Mouse (Mus musculus): ENCODE measurements around the gene Igsf9. TPM values are rescaled to one million over a fixed set of nuclear protein-coding genes. Genes with fewer than 3 reads are reported as not detected.

The Igsf9 gene
- polyA plus RNA-seq, 1 experiment, result 11.8 TPM

GRCm38 (mm10) chr1:172501371-172502144, 20.0 kb downstream of the Igsf9 start:
- peaks cover 21% of the 10 kb centered on the region for H3K4me1 ChIP-seq (ENCODE audit: control insufficient read depth, insufficient read depth, low read length)
- peak; percentile 89 for DNase-seq
- WGBS, result 2% methylated on average over 13 of the region's 13 CpGs

GRCm38 (mm10) chr1:172502145-172503110, 20.8 kb downstream of the Igsf9 start:
- peaks cover 24% of the 10 kb centered on the region for H3K4me1 ChIP-seq (ENCODE audit: control insufficient read depth, insufficient read depth, low read length)
- DNase-seq, result peak; percentile 67

More at GRCm38 (mm10) chr1:172501371-172502144, 20.0 kb downstream of the Igsf9 start:
- TF ChIP-seq CTCF (IDR thresholded peaks at IDR 0.05; ENCODE audit: insufficient read depth, low read length) (no peak), POLR2A (IDR thresholded peaks at IDR 0.05; ENCODE audit: borderline replicate concordance, extremely low read depth, low read depth, low read length) (peak; percentile 56; the same call in 1 of the 2 replicates)
- peak overlapping the region; percentile 90 for H3K4me3 ChIP-seq (replicated peaks; ENCODE audit: extremely low read depth, low read depth, low read length)

GRCm38 (mm10) chr1:172503111-172503997, 21.8 kb downstream of the Igsf9 start:
- peak; percentile 68 for DNase-seq
- WGBS, result 12% methylated on average over 14 of the region's 14 CpGs
- Histone ChIP-seq H3K4me3 (replicated peaks; ENCODE audit: extremely low read depth, low read depth, low read length) (peak overlapping the region; percentile 52), H3K4me1 (ENCODE audit: control insufficient read depth, insufficient read depth, low read length) (peaks cover 32% of the 10 kb centered on the region)
- TF ChIP-seq CTCF (IDR thresholded peaks at IDR 0.05; ENCODE audit: insufficient read depth, low read length) (no peak), POLR2A (IDR thresholded peaks at IDR 0.05; ENCODE audit: borderline replicate concordance, extremely low read depth, low read depth, low read length) (no peak)

More at GRCm38 (mm10) chr1:172502145-172503110, 20.8 kb downstream of the Igsf9 start:
- H3K4me3 ChIP-seq (replicated peaks; ENCODE audit: extremely low read depth, low read depth, low read length), result peak overlapping the region; percentile 90
- WGBS, result 10% methylated on average over 13 of the region's 13 CpGs
- peak; percentile 18; the same call in 1 of the 2 replicates for TF ChIP-seq POLR2A (IDR thresholded peaks at IDR 0.05; ENCODE audit: borderline replicate concordance, extremely low read depth, low read depth, low read length)
- no peak for TF ChIP-seq CTCF (IDR thresholded peaks at IDR 0.05; ENCODE audit: insufficient read depth, low read length)

- 43% methylated on average over 8 of the region's 8 CpGs for WGBS
- no peak for TF ChIP-seq POLR2A (IDR thresholded peaks at IDR 0.05; ENCODE audit: borderline replicate concordance, extremely low read depth, low read depth, low read length)
- TF ChIP-seq CTCF (IDR thresholded peaks at IDR 0.05; ENCODE audit: insufficient read depth, low read length), result no peak
- Histone ChIP-seq H3K4me1 (ENCODE audit: control insufficient read depth, insufficient read depth, low read length) (peaks cover 36% of the 10 kb centered on the region), H3K4me3 (replicated peaks; ENCODE audit: extremely low read depth, low read depth, low read length) (no peak overlapping the region)
- no peak for DNase-seq
Observed at GRCm38 (mm10) chr1:172504756-172505155, 23.2 kb downstream of the Igsf9 start.

- DNase-seq, result no peak
- H3K4me1 ChIP-seq (ENCODE audit: control insufficient read depth, insufficient read depth, low read length), result peaks cover 45% of the 10 kb centered on the region
- TF ChIP-seq POLR2A (IDR thresholded peaks at IDR 0.05; ENCODE audit: borderline replicate concordance, extremely low read depth, low read depth, low read length), result no peak
- WGBS, result 46% methylated on average over 5 of the region's 5 CpGs
- H3K4me3 ChIP-seq (replicated peaks; ENCODE audit: extremely low read depth, low read depth, low read length), result no peak overlapping the region
Observed at GRCm38 (mm10) chr1:172507001-172507400, 25.4 kb downstream of the Igsf9 start.

- Histone ChIP-seq H3K4me3 (replicated peaks; ENCODE audit: extremely low read depth, low read depth, low read length) (no peak overlapping the region), H3K4me1 (ENCODE audit: control insufficient read depth, insufficient read depth, low read length) (peaks cover 47% of the 10 kb centered on the region)
- 80% methylated on average over 3 of the region's 3 CpGs for WGBS
Observed at GRCm38 (mm10) chr1:172507701-172508100, 26.1 kb downstream of the Igsf9 start.

GRCm38 (mm10) chr1:172508172-172508571, 26.6 kb downstream of the Igsf9 start:
- no peak for DNase-seq
- WGBS, result 38% methylated on average over 2 of the region's 2 CpGs
- H3K4me1 ChIP-seq (ENCODE audit: control insufficient read depth, insufficient read depth, low read length), result peaks cover 46% of the 10 kb centered on the region
- no peak overlapping the region for H3K4me3 ChIP-seq (replicated peaks; ENCODE audit: extremely low read depth, low read depth, low read length)
- TF ChIP-seq CTCF (IDR thresholded peaks at IDR 0.05; ENCODE audit: insufficient read depth, low read length), result no peak
- TF ChIP-seq POLR2A (IDR thresholded peaks at IDR 0.05; ENCODE audit: borderline replicate concordance, extremely low read depth, low read depth, low read length), result no peak

More at GRCm38 (mm10) chr1:172507701-172508100, 26.1 kb downstream of the Igsf9 start:
- no peak for TF ChIP-seq CTCF (IDR thresholded peaks at IDR 0.05; ENCODE audit: insufficient read depth, low read length)
- TF ChIP-seq POLR2A (IDR thresholded peaks at IDR 0.05; ENCODE audit: borderline replicate concordance, extremely low read depth, low read depth, low read length), result no peak
- no peak for DNase-seq

GRCm38 (mm10) chr1:172509235-172509634, 27.6 kb downstream of the Igsf9 start:
- 69% methylated on average over 5 of the region's 5 CpGs for whole genome bisulfite sequencing
- TF ChIP-seq POLR2A (IDR thresholded peaks at IDR 0.05; ENCODE audit: borderline replicate concordance, extremely low read depth, low read depth, low read length) (no peak), CTCF (IDR thresholded peaks at IDR 0.05; ENCODE audit: insufficient read depth, low read length) (no peak)
- no peak overlapping the region for H3K4me3 ChIP-seq (replicated peaks; ENCODE audit: extremely low read depth, low read depth, low read length)
- no peak for DNase-seq
- H3K4me1 ChIP-seq (ENCODE audit: control insufficient read depth, insufficient read depth, low read length), result peaks cover 50% of the 10 kb centered on the region

All from lung, adult 2 months (tissue).